Mouse (Mus musculus) left cerebral cortex, postnatal 10 days (tissue): ENCODE results near the gene Haghl. TPM values are rescaled to one million over a fixed set of nuclear protein-coding genes. Genes with fewer than 3 reads are reported as not detected.
"Not testable (repeated sequence)": the region's sequence is repeated elsewhere in the genome, so short reads cannot be mapped to it uniquely, and the experiment has no call there.

Source experiments
- DNase-seq, 2 experiments: peaks; one replicate each; pipeline ENCODE4 v3.0.0; 2021 to 2022; ENCODE audit warnings: low spot score in 2 of 2, mixed read lengths in 1 of 2; ENCODE audit errors: extremely low spot score in 1 of 2
- intact Hi-C: fragments of 180-260 bp; cut with DNase I; formaldehyde crosslinking; loops from one replicate; pipeline ENCODE4 v1.15.1; 2025
- total RNA-seq, 2 experiments: library from RNA; stranded (reverse); gene quantifications; 2 replicates each; pipeline ENCODE4 v1.2.3; 2021

Haghl gene
- total RNA-seq, 2 experiments from 2014 or later: 132 to 133 TPM

DNA sequence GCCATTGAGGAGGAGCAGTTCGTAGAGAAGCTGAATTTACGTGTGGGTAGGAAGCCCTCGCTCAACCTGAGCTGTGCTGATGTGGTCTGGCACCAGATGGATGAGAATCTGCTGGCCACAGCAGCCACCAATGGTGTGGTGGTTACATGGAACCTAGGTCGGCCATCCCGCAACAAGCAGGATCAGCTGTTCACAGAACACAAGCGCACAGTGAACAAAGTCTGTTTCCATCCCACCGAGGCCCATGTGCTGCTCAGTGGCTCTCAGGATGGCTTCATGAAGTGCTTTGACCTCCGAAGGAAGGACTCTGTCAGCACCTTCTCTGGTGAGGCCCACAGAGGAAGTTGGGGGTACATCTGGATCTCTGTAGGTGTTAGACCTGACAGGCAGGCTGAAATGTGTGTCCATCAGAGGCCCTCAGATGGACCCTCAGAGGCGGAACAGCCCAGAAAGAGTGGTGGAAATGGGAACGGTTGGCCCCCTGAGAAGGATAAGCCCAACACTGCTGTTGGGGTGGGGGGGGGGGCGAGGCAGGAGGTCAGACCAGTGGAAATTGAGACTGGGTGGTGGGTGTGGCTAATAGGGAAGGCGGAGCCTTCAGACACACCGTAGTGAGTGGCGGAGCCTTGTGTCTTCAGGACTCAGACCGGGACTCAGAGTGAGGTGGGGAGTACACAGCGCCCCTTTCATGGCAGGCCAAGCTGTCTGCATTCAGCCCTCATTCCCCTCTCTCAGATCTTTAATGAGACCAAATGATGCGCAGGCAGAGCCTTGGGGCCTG lies 39.1 kb upstream of the Haghl start:
- DNase-seq: peak in 1 of 2 experiments; percentile 29
- intact Hi-C loops: no loop called here

GRCm38 (mm10) chr17:25823452-25823851 lies 38.0 kb upstream of the Haghl start, which contains the start of gene Wdr24:
Gene Wdr24, plus strand, starts transcription at chr17:25823627.
- peak; percentile 80 to 86 for DNase-seq
- intact Hi-C loops: no loop called here

- DNase-seq: peak in 1 of 2 experiments; percentile 41
- intact Hi-C loops: no loop called here
Measured at GRCm38 (mm10) chr17:25818851-25819780, 33.6 kb upstream of the Haghl start.

DNA sequence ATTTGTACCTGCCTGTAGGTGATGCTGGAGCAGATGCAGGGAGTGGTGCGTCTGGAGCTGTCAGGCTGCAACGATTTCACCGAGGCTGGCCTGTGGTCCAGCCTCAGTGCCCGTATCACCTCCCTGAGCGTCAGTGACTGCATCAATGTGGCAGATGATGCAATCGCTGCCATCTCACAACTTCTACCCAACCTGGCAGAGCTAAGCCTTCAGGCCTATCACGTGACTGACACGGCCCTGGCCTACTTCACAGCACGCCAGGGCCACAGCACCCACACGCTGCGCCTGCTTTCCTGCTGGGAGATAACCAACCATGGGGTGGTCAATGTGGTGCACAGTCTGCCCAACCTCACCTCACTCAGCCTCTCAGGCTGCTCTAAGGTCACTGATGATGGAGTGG lies 32.2 kb upstream of the Haghl start:
- intact Hi-C loops: no loop called here
- DNase-seq: no peak

GRCm38 (mm10) chr17:25813471-25813870 lies 28.0 kb upstream of the Haghl start:
- peak in 1 of 2 experiments; percentile 88 for DNase-seq
- intact Hi-C loops: no loop called here

DNA sequence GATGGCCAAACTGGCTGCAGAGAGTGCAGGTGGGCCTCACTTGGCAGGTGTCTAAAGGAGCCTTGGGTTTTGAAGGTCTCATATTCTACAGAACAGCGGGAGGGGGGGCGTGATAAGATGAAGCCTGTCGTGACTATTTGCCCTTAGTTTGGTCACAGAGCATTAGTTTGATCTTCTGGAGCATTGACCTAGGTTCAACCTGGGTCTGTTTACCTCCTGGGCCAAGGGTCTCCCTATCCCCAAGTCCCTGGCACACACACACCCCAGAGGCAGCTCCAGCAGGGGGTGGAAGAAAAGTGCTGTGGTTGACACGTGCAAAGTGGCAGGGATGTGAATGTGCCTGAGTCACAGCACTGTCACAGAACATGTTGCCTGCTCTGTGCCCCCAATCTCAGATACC lies 25.4 kb upstream of the Haghl start:
- intact Hi-C loops: no loop called here
- DNase-seq: no peak

GRCm38 (mm10) chr17:25809606-25810340 lies 24.3 kb upstream of the Haghl start:
- peak in 1 of 2 experiments; percentile 63 for DNase-seq
- intact Hi-C loops: no loop called here

DNA sequence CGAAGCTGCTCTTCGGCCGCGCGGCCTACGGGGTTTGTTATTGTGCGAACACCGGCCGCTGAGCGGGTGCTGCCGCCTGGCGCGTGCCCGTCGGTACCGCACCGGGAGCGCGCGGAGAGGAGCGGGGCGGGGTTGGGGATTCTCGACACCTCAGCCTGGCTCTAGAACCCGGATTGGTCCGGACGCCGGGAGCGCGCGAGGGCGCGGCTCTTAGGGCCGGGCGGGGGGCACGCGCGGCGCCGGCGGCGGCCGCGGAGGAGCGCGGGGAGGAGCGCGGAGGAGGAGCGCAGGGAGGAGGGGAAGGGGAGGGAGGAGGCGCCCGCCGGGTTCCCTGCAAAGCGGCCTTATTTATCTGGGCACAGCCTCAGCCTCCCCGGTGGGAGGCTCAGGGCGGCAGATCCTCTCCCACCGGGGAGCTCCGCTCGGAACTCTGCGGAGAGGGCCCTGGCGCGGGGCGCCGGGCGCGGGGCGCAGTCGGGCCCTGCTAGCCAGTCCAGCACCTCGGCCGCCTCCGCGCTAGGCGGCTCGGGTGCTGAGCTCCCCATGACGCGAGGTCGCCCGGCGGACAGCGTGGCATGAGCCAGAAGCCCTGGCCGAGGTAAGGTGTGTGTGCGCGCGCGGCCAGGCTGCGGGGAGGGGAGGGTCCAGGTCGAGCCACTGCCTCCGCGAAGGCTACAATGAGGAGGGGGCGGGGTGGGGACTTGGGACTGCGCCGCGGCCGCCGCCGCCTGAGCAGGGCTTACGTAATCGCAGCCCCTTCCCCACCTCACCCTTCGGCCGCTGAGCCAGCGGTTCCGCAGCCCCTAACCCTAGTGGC lies 23.5 kb upstream of the Haghl start, which contains the start of gene Fbxl16:
Fbxl16 (plus strand) TSS at position 297 of the 817 bp plus-strand sequence.
- intact Hi-C loops: no loop called here
- peak; percentile 87 to 90 for DNase-seq

GRCm38 (mm10) chr17:25808028-25808427 lies 22.6 kb upstream of the Haghl start:
- intact Hi-C loops: no loop called here
- DNase-seq: no peak

- DNase-seq, intact Hi-C loops: not testable (repeated sequence)
Measured at GRCm38 (mm10) chr17:25807452-25807851, 22.0 kb upstream of the Haghl start.

GRCm38 (mm10) chr17:25806507-25806906 lies 21.0 kb upstream of the Haghl start:
- no peak for DNase-seq
- intact Hi-C loops: no loop called here

DNA sequence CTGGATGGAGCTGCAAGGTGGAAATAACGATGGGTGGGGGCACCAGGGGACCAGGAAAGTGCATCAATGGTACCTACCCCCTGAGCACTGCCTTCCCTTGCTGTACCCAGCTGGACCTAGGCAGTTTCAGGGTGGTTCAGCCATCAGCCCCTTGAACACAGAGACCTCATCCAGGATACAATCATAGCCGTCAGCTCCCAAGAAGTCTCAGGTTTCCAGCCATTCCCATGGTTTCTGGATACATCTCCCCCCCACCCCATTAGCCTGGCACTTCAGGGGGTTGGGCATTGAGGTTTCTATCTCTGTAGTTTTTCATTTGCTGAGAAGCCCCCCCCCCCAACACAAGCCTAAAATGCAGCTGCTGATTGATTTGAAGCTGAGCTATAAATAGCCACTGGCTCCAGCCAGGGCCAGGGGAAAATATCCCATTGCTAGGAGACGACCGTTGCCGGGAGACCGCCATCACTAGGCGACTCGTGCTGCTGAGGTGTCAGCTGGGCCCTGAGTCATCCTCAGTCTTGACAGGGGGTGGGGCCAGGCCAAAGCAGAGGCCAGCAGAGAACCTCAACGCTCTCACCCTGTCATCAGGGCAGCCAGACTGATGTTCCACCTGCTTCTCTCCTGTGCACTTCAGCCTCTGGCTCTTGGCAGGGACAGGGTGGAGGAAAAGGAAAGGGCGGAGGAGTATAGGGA lies 17.5 kb upstream of the Haghl start:
- intact Hi-C loops: no loop called here
- DNase-seq: peak; percentile 87 to 88

DNA sequence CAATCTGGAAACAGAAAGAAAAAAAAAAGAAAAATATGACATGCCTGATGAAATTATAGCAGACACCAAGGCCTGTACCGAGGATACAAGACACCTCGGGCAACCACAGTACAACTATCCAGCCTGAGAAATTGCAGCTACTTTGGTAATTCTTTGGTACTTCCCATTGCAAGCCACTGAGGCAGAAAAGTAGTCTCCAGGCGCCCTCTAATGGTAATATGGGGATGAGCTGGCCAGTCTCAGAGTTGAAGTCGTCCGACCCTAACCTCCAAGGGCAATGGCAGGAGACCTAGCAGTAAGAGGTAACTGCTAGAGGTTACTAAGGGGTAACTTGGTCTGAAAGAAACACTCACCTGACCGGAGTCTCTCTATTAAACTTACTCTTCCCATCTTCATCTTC lies 15.6 kb upstream of the Haghl start:
- DNase-seq: peak; percentile 62 to 71
- intact Hi-C loops: loop anchor here (2.0 kb wide), 1 partner anchor 28 kb away; the partner anchor contains the start of gene Narfl

DNA sequence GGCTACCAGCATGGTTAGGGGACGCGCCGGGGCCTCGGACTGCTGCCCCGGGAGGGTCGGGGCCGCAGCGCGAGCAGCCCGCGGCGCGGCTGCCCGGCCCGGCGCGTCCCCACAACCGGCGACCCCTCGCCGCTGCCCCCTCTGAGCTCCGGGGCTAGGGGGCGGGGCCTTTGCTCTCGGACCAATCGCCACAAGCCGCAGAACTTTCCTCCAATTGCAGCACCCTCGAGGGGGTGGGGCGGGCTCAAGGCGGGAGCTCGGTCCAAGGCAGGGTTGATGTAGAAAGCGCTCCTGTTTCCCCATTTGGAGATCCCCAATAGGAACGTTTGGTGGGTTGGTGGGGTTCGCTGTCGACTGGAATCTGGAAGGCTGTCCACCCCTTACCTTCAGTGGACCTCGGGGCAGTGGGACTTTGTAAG lies 11.5 kb upstream of the Haghl start, which contains the start of gene Metrn:
Metrn (minus strand) TSS at position 186 of the 419 bp plus-strand sequence.
- DNase-seq: peak; percentile 76 to 93
- intact Hi-C loops: loop anchor here (5.0 kb wide), 1 partner anchor 320 kb away; no protein-coding TSS in a partner anchor

GRCm38 (mm10) chr17:25796211-25796771 lies 10.8 kb upstream of the Haghl start:
- DNase-seq: peak in 1 of 2 experiments; percentile 56
- intact Hi-C loops: loop anchor here (5.0 kb wide), 1 partner anchor 319 kb away; no protein-coding TSS in a partner anchor

- intact Hi-C loops: loop anchor here (5.0 kb wide), 1 partner anchor 318 kb away; no protein-coding TSS in a partner anchor
- peak in 1 of 2 experiments; percentile 66 for DNase-seq
Measured at GRCm38 (mm10) chr17:25795609-25796092, 10.2 kb upstream of the Haghl start, which contains the start of gene AC134908.4. Gene AC134908.4, minus strand, starts transcription at chr17:25795659.
